Mouse (Mus musculus) kidney, adult 18-20 months (tissue): ENCODE data around the gene Plcb3.
"Not testable (repeated sequence)": the region's sequence is repeated elsewhere in the genome, so short reads cannot be mapped to it uniquely, and the experiment has no call there.

Source experiments
- DNase-seq: peaks from one replicate; pipeline ENCODE4 v3.0.0; 2021

Gene Plcb3

GRCm38 (mm10) chr19:6918321-6918720 lies 57.9 kb downstream of the Plcb3 start:
- no peak for DNase-seq

GRCm38 (mm10) chr19:6916496-6916895 lies 59.8 kb downstream of the Plcb3 start:
- DNase-seq: no peak

DNA sequence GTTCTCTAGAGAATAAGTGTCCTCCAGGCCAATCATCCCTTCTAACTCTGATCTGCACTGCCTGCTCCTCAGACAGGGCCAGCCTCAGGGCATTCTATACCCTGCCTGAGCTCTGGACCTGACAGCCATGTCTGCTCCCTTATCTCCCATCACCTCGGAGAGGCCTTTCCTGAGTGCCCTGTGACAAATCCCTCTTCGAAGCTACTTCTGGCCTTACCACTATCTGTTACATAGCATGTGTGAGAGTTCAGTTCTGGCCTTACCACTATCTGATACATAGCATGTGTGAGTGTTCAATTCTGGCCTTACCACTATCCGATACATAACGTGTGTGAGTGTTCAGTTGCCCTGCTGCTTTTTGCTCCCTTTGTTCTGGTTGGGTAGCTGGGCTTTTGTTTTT lies 61.0 kb downstream of the Plcb3 start:
- DNase-seq: no peak

DNA sequence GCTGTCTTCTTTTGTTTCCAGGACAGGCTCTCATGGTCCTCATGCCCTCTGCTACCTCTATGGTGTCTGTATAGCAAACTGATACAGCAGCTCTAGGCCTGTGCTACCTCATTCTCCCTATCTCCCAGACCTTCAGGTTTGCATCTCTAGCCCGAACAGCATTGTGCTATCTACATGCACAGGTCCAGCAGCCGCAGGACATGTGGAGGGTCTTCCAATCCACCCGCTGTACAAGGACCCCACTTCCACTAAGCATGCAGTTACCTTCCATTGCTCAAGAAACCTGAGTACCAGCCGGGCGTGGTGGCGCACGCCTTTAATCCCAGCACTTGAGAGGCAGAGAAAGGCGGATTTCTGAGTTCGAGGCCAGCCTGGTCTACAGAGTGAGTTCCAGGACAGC lies 61.7 kb downstream of the Plcb3 start:
- DNase-seq: no peak

DNA sequence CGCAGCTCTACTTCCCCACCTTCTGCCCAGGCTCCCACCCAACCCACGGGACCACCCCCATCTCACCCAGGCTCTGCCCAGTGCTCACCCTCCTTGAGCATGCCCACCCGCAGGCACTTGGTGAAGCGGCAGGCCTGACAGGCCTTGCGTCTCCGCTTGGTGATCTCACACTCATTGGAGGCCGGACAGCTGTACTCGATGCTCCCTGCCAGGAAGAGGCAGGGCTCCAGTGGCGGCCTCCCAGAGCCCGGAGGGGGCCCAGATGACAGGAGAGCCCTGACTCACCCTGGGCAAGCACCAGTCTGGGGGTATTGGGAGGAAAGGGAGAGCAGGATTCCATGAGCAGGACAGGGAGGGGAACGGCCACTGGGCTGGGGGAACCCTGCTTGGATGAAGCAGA lies 62.3 kb downstream of the Plcb3 start:
- DNase-seq: no peak

DNA sequence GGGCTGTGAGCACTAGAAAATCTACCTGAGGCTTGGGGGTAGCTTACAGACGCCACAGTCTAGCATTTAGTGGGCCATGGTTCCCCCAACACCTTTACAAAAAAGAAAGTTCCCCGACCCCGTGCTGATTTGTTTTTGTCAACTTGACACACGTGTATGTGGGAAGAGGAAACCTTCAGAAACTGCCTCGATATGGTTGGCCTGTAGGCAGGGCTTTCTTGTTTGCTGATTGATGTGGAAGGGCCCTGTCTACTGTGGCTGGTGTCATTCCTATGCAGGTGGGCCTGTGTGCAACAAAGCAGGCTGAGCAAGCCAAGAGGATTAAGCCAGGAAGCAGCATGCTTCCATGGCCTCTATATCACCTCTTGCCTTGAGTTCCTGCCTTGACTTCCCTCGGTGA lies 63.2 kb downstream of the Plcb3 start:
- DNase-seq: no peak

DNA sequence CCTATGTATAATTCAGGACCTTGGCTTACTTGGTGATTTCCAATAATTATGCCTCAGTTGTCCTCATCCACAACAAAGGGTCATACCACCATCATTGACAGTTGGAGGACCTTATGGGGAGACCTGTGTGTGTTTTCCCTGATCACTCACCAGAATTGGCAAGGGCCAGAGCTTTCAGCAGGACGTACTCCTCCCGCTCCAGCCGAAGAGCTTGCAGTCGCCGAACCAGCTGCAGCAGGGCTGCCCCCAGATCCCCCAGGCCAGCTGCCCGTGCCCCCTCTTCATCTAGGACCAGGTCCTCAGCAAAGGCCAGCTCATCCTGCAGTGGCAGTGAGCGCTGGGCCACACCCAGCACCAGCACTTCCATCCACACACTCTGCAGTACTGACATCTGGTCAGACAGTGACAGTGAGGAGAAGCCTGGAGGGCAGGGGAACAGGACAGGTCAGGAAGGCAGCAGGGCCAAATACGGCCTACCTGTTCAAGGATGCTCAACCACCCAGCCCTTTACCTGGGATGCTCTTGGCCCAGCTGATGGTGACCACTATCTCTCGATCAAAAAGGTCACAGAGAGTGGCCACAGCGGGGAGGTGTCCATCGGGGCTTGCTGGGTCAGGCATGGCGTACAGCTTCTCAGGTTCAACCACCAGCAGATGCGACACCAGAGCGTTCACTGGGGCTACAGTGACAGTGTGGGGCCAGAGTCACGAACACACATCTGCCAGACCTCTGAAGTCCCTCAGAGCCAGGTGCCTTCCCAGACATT lies 63.9 kb downstream of the Plcb3 start:
- DNase-seq: no peak

DNA sequence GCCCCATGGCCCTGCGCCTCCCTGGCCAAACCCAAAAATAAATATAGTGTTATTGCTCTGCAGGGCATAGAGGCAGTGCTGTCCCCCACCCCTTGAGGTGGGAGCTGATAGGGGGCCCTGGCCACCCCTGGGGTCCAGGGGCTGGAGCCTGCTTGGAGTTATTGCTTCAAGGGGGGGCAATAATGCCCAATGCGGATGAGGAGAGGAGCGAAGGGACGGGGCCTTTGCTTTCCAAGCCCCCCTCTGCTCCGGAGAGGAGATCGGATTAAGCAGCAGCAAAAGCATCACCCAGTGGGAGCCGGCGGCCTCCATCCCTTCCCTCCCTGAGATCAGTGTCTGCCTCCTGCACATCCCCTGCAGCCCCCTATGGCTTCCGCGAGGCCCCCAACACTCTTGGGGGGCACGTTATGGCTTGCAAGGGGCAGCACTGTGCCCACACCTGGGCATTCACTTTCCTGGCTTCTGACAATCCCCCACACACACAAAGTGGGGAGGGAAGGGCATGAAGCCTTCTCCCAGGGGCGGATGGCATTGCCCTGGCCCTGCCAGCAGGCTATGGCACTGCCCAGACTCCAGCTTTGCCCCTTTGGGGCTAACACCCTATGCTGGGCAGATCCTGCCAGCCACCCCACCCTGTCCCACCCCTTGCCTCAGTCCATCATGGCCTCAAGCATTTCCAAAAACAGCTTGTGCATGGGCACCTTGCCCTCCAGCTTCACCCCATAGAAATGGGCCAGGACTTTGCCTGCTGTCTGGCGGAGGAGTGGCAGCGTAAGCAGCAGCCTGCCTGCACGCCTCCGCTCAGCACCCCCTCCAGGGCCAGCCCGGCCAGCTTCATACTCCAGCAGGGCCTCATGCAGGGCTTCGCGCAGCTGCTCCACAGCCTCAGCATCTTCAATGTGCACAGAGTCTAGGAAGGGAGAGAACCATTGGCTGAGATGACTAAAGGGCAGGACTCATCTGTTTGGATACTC lies 64.9 kb downstream of the Plcb3 start:
- DNase-seq: no peak

DNA sequence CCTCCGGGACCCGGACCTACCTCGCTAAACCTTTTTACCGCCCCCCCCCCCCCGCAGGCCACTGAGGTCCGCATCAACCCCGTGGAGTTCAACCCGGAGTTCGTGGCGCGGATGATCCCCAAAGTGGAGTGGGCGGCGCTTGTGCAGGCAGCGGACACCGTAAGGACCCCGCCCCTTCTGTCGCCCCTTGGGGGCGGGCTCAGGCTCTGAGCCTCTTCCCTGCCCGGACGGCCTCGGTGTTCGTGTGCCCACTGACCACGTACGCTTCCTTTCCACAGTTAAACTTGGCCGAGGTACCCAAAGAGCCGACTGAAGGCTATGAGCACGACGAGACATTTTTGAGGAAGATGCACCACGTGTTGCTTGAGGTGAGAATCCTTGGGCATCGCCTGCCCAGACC lies 66.0 kb downstream of the Plcb3 start:
- not testable (repeated sequence) for DNase-seq

DNA sequence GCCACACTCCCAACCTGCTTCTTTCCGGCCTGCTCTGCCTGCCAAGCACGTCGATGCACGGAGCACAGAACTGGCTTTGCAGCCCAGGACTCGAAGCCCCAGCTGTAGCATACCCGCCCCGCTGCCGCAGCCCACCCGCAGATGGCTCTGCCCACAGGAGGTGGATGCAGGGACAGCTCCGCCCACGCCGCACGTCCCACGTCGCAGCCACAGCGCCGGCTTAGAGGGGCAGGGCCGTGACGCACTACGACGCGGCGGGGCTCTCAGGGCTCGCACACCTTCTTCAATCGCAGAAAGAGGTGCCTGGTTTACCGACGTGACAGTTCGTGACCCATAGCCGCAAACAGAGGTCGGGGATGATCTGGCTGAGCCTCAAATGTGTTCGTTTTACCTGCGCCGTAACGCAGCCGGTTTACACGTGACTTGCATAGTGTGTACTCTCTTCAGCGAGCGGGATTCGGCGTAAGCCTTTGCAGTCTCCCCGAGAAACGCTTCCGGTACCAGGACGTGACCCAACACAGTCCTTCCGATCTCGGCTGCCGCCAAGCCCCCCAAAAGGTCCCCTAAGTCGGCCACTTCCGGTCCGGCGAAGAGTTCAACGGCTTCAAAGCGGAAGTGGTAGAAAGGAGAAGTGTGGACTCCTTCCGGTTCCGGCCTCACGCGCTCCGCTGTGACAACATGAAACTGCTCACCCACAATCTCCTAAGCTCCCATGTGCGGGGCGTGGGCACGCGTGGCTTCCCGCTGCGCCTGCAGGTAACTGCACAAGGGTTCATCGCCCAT lies 66.6 kb downstream of the Plcb3 start, which contains the start of the genes Trmt112 and Prdx5:
TSS of gene Trmt112 (plus strand) at position 192 of the 783 bp plus-strand sequence.
TSS of gene Prdx5 (minus strand) at position 600 of the 783 bp plus-strand sequence.
- peak; percentile 91 for DNase-seq

- DNase-seq: no peak
These were observed 67.2 kb downstream of the Plcb3 start for GRCm38 (mm10) chr19:6909021-6909420.

DNA sequence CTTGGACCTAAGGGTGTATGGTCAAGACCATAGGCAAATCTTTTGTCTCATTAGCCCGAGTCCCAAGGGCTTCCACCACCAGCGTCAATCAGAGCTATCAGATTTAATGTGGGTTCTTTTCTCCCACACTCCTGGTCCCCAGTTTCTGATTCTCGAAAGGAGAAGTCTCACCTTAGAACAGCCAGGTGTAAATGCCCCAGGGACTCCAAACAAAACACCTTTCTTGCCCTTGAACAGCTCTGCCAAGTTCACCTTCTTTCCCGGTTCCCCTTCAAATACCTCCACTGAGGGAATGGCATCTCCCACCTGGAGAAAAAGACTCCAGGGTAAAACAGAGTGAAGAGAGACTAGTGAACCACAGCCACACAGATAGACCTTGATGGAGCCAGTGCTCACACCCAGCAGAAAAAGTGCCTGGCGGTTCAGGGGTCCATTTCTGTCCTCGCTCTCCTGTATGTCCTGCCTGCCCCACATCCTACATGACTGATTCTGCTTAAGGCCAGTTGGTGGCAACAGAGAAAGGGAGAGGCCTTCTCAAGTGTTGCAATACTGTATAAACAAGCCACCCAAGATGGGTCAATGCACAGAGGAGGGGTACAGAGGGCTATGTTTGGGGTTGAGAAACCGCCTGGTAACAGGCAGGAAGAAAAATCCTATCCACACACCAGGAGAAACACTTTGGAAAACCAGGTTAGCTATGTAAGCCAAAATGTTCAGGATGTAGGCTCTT lies 68.3 kb downstream of the Plcb3 start:
- peak; percentile 62 for DNase-seq

- DNase-seq: no peak
These were observed 69.2 kb downstream of the Plcb3 start for GRCm38 (mm10) chr19:6907094-6907493.

DNA sequence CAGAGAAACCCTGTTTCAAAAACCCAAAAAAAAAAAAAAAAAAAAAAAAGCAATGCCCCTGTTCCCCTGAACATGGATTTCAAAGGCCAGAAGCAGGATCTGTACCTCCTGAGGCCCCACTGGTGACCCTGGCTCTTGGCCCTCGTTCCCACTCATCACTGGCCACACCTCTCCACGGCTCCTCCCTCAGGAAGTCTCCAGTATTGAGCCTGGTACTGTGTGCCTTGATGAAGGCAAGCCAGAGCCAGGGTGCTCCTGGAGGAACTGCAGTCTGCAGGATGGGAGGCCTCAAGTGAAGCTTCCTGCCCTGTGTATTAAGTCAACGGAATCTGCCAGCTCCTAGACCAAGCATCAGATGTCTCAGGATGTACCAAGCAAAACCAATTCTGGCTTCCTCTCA lies 70.1 kb downstream of the Plcb3 start:
- DNase-seq: peak; percentile 65

DNA sequence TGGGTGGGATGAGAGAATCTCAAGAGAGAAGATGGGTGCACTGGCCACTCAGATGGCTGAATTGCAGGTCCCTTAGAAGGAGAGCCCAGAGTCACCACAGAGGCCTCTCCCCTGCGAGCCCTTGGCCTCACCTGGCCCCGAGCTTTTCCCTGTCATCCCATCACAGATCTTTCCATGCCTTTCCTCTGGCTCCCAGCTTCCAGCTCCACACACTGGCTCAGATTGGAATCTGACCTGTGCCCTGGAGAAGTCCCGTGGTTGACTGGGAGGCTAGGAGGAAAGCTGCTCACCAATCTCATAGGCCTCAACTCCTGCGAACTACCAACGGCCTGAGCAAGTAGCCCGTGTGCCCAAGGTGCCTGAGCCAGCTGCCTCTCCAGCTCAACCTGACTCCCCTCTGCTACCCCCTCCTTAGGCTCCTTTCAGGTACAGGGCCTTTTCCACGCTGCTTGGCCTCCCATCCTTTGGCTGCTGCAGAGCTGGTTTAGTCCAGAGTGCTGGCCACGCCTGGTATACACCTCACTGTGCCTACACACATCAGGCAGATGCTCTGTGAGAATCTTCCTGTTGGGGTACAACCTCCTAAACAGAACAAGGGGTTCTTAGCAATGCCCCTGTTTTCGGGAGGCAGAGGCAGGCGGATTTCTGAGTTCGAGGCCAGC lies 70.6 kb downstream of the Plcb3 start:
- DNase-seq: no peak

DNA sequence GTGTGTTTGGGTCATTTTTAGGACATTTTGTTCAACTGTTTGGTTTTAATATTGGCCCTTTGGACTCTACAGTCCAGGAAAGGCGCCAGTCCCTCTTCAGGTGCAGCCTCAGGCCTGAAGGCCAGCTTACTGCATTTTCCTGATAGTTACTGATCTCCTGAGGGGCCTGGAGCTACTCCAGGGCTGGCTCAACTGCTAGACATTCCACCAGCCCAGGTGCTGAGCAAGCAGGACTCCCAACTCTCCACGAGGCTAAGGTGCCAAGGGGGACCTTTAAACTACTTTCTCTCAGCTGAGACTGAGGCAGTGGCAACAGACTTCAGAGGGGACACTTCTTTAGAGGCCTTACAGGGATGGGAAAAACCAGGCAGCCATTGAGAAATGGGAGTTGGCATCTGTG lies 71.4 kb downstream of the Plcb3 start:
- peak; percentile 77 for DNase-seq

GRCm38 (mm10) chr19:6903031-6903430 lies 73.2 kb downstream of the Plcb3 start:
- DNase-seq: peak; percentile 60
